ENCODE assay signal across 8 mouse cellular contexts in genomic region chr9:83956632-83957314, GRCm38 (mm10). TPM values are rescaled to one million over a fixed set of nuclear protein-coding genes. Genes with fewer than 3 reads are reported as not detected.
DNase-seq lines count a peak whose midpoint lies in the region; ATAC-seq and TF ChIP-seq lines count a peak whose summit lies in the region.

No protein-coding gene starts in this region.

- WGBS in forebrain, embryonic 12.5 days = 58% methylated on average over 15 of the region's 15 CpGs
- WGBS in heart, postnatal 0 days = 46% methylated on average over 15 of the region's 15 CpGs
- WGBS in liver, embryonic 14.5 days (ENCODE audit: insufficient replicate concordance) = 39% methylated on average over 15 of the region's 15 CpGs
- 61% methylated on average over 15 of the region's 15 CpGs for WGBS in neural tube, embryonic 11.5 days
- 52% methylated on average over 15 of the region's 15 CpGs for WGBS in stomach, embryonic 15.5 days

- H3K4me3 ChIP-seq in CH12.LX (replicated peaks in 1 of 3; ENCODE audit: low read depth in 2 of 3, low read length in 2 of 3, poor library complexity in 1 of 3) = no peak overlapping the region
- no peak overlapping the region for H3K4me3 ChIP-seq in forebrain, embryonic 12.5 days (replicated peaks)
- no peak overlapping the region for H3K4me3 ChIP-seq in heart, postnatal 0 days (ENCODE audit: low read depth, low read length)
- H3K4me3 ChIP-seq in liver, embryonic 14.5 days (ENCODE audit: insufficient read depth in 1 of 2, low read depth in 2 of 2, low read length in 2 of 2) = no peak overlapping the region
- H3K4me3 ChIP-seq in neural tube, embryonic 11.5 days (ENCODE audit: low read depth, low read length) = no peak overlapping the region
- no peak overlapping the region for H3K4me3 ChIP-seq in stomach, embryonic 15.5 days (replicated peaks)

- dilution Hi-C loops in CH12.LX (cut with MboI; ENCODE audit: extremely low pct_ligation_motif_present, extremely low pct_unique_long_range_greater_than_20kb, low sequenced_read_pairs) = no loop called here

- peak; percentile 77 for DNase-seq in CH12.LX (ENCODE audit: extremely low read depth)
- DNase-seq in c-Kit-positive CD71-positive TER-119-negative erythroid progenitor cells, embryonic 14.5 days (ENCODE audit: low read depth) = peak; percentile 53
- DNase-seq in heart, postnatal 0 days (ENCODE audit: low spot score) = peak; percentile 61
- peak; percentile 78 to 90 for DNase-seq in kidney, postnatal 25 days
- peak; percentile 28 to 38 (median 37) for DNase-seq in liver, embryonic 14.5 days (ENCODE audit: low read depth in 3 of 3, low spot score in 3 of 3)
- peak; percentile 83 for DNase-seq in neural tube, embryonic 11.5 days (ENCODE audit: low spot score)

- peaks cover 8 to 29% of the 10 kb centered on the region in 2 experiments for H3K36me3 ChIP-seq in CH12.LX (replicated peaks in 1 of 2; ENCODE audit: control insufficient read depth in 1 of 2, insufficient read depth in 1 of 2, low read length in 1 of 2)
- no peaks in the 10 kb centered on the region for H3K36me3 ChIP-seq in forebrain, embryonic 12.5 days (replicated peaks)
- peaks cover 13% of the 10 kb centered on the region; the same call in 1 of the 2 replicates for H3K36me3 ChIP-seq in heart, postnatal 0 days (replicated peaks; ENCODE audit: control insufficient read depth, insufficient read depth, low read length)
- no peaks in the 10 kb centered on the region for H3K36me3 ChIP-seq in liver, embryonic 14.5 days (replicated peaks; ENCODE audit: control insufficient read depth, insufficient read depth, low read depth)
- no peaks in the 10 kb centered on the region for H3K36me3 ChIP-seq in neural tube, embryonic 11.5 days (ENCODE audit: control insufficient read depth, insufficient read depth, low read length)
- no peaks in the 10 kb centered on the region for H3K36me3 ChIP-seq in stomach, embryonic 15.5 days

- TF ChIP-seq EP300 in CH12.LX (IDR thresholded peaks at IDR 0.05; ENCODE audit: low read length) = no peak
- no peak for TF ChIP-seq EP300 in heart, postnatal 0 days (IDR thresholded peaks at IDR 0.05; ENCODE audit: low read depth)
- no peak for TF ChIP-seq EP300 in liver, embryonic 14.5 days (IDR thresholded peaks at IDR 0.05; ENCODE audit: low read depth)

- H3K4me2 ChIP-seq in CH12.LX (ENCODE audit: insufficient read depth, low read depth, poor library complexity, severe bottlenecking) = no peak overlapping the region
- no peak overlapping the region for H3K4me2 ChIP-seq in forebrain, embryonic 12.5 days
- no peak overlapping the region for H3K4me2 ChIP-seq in heart, postnatal 0 days (ENCODE audit: low read depth, low read length)
- no peak overlapping the region for H3K4me2 ChIP-seq in liver, embryonic 14.5 days (ENCODE audit: low read depth)
- no peak overlapping the region for H3K4me2 ChIP-seq in neural tube, embryonic 11.5 days (ENCODE audit: low read depth)
- no peak overlapping the region for H3K4me2 ChIP-seq in stomach, embryonic 15.5 days

- no peaks in the 10 kb centered on the region for H3K27me3 ChIP-seq in CH12.LX (replicated peaks)
- no peaks in the 10 kb centered on the region for H3K27me3 ChIP-seq in forebrain, embryonic 12.5 days
- no peaks in the 10 kb centered on the region for H3K27me3 ChIP-seq in heart, postnatal 0 days (ENCODE audit: control insufficient read depth, insufficient read depth, low read length)
- no peaks in the 10 kb centered on the region for H3K27me3 ChIP-seq in liver, embryonic 14.5 days (ENCODE audit: control insufficient read depth, insufficient read depth, low read length)
- H3K27me3 ChIP-seq in neural tube, embryonic 11.5 days (ENCODE audit: control insufficient read depth, insufficient read depth, low read length) = no peaks in the 10 kb centered on the region
- H3K27me3 ChIP-seq in stomach, embryonic 15.5 days (replicated peaks) = no peaks in the 10 kb centered on the region

- H3K4me1 ChIP-seq in CH12.LX (ENCODE audit: control insufficient read depth in 1 of 2, insufficient read depth in 2 of 2) = peaks cover 0 to 4% of the 10 kb centered on the region in 2 experiments; a peak in 1 of 4 replicates
- no peaks in the 10 kb centered on the region for H3K4me1 ChIP-seq in forebrain, embryonic 12.5 days
- no peaks in the 10 kb centered on the region for H3K4me1 ChIP-seq in heart, postnatal 0 days (ENCODE audit: control insufficient read depth, insufficient read depth)
- H3K4me1 ChIP-seq in liver, embryonic 14.5 days (replicated peaks; ENCODE audit: control insufficient read depth in 2 of 2, insufficient read depth in 2 of 2, low read length in 1 of 2) = no peaks in the 10 kb centered on the region
- H3K4me1 ChIP-seq in neural tube, embryonic 11.5 days (ENCODE audit: control insufficient read depth, insufficient read depth, low read length) = no peaks in the 10 kb centered on the region
- no peaks in the 10 kb centered on the region for H3K4me1 ChIP-seq in stomach, embryonic 15.5 days

- no peak overlapping the region for H3K9ac ChIP-seq in CH12.LX (ENCODE audit: insufficient read depth, low read depth)
- no peak overlapping the region for H3K9ac ChIP-seq in forebrain, embryonic 12.5 days
- no peak overlapping the region for H3K9ac ChIP-seq in heart, postnatal 0 days (replicated peaks; ENCODE audit: low read depth, low read length)
- no peak overlapping the region for H3K9ac ChIP-seq in liver, embryonic 14.5 days (replicated peaks)
- no peak overlapping the region for H3K9ac ChIP-seq in neural tube, embryonic 11.5 days (ENCODE audit: low read length)
- H3K9ac ChIP-seq in stomach, embryonic 15.5 days = no peak overlapping the region

- no peak for TF ChIP-seq POLR2A in CH12.LX (IDR thresholded peaks at IDR 0.05; ENCODE audit: low read depth, low read length)

- no peaks in the 10 kb centered on the region for H3K79me2 ChIP-seq in CH12.LX (replicated peaks; ENCODE audit: control insufficient read depth, extremely low read depth, insufficient read depth, poor library complexity, severe bottlenecking)

- no peaks in the 10 kb centered on the region for H3K9me3 ChIP-seq in CH12.LX (replicated peaks; ENCODE audit: low read length)
- no peaks in the 10 kb centered on the region for H3K9me3 ChIP-seq in forebrain, embryonic 12.5 days
- H3K9me3 ChIP-seq in heart, postnatal 0 days (replicated peaks; ENCODE audit: control insufficient read depth, low read length) = no peaks in the 10 kb centered on the region
- H3K9me3 ChIP-seq in liver, embryonic 14.5 days (ENCODE audit: control insufficient read depth, low read length) = no peaks in the 10 kb centered on the region
- no peaks in the 10 kb centered on the region for H3K9me3 ChIP-seq in neural tube, embryonic 11.5 days (ENCODE audit: control insufficient read depth, low read length)
- no peaks in the 10 kb centered on the region for H3K9me3 ChIP-seq in stomach, embryonic 15.5 days

- TF ChIP-seq RAD21 in CH12.LX (IDR thresholded peaks at IDR 0.05; ENCODE audit: low read depth, low read length) = peak; percentile 87

- in situ Hi-C loops in CH12.LX (cut with MboI; ENCODE audit: low pct_ligation_motif_present, low pct_unique_long_range_greater_than_20kb, low sequenced_read_pairs) = loop anchor here (25.0 kb wide), 1 partner anchor 1381 kb away; the partner anchor contains the start of gene Tent5a

- TF ChIP-seq CTCF in CH12.LX (conservative IDR thresholded peaks at IDR 0.05 in 1 of 2, IDR thresholded peaks at IDR 0.05 in 1 of 2; ENCODE audit: low read depth in 2 of 2, low read length in 2 of 2) = peak; percentile 77 to 85
- peak; percentile 95 for TF ChIP-seq CTCF in heart, postnatal 0 days (IDR thresholded peaks at IDR 0.05; ENCODE audit: low read depth)
- peak; percentile 86 for TF ChIP-seq CTCF in liver, embryonic 14.5 days (IDR thresholded peaks at IDR 0.05; ENCODE audit: low read depth)

- H3K27ac ChIP-seq in CH12.LX (ENCODE audit: insufficient read depth, low read depth) = no peak overlapping the region
- H3K27ac ChIP-seq in forebrain, embryonic 12.5 days = no peak overlapping the region
- no peak overlapping the region for H3K27ac ChIP-seq in heart, postnatal 0 days (ENCODE audit: low read depth)
- H3K27ac ChIP-seq in liver, embryonic 14.5 days = no peak overlapping the region
- no peak overlapping the region for H3K27ac ChIP-seq in neural tube, embryonic 11.5 days (ENCODE audit: low read depth, low read length)
- H3K27ac ChIP-seq in stomach, embryonic 15.5 days = no peak overlapping the region

- peak; percentile 91 for ATAC-seq in forebrain, embryonic 12.5 days (ENCODE audit: low FRiP score)
- peak; percentile 75 for ATAC-seq in heart, postnatal 0 days (ENCODE audit: insufficient read depth, low read depth)
- peak; percentile 53; the same call in 1 of the 2 replicates for ATAC-seq in liver, embryonic 14.5 days (ENCODE audit: insufficient read depth)
- peak; percentile 85 for ATAC-seq in neural tube, embryonic 11.5 days (ENCODE audit: insufficient read depth, low FRiP score, low TSS enrichment)
- ATAC-seq in stomach, embryonic 15.5 days (ENCODE audit: insufficient read depth, low FRiP score, low read depth) = peak; percentile 63; the same call in 1 of the 2 replicates

TF ChIP-seq in CH12.LX, 34 proteins besides CTCF, POLR2A, EP300 and RAD21 (continues in another document):
- no peak for TF ChIP-seq E2F4 (IDR thresholded peaks at IDR 0.05; ENCODE audit: insufficient replicate concordance, low read depth, low read length)
- TF ChIP-seq MAX (IDR thresholded peaks at IDR 0.05; ENCODE audit: low read length) = 0 out of 2 replicates have a peak, but pooled peaks have one; percentile 29
- no peak for TF ChIP-seq USF1 (IDR thresholded peaks at IDR 0.05; ENCODE audit: low read depth, low read length)
- TF ChIP-seq ZNF384 (IDR thresholded peaks at IDR 0.05; ENCODE audit: low read depth, low read length) = peak; percentile 79
- TF ChIP-seq ETS1 (conservative IDR thresholded peaks at IDR 0.05; ENCODE audit: low read depth, low read length) = no peak
- TF ChIP-seq BHLHE40 (IDR thresholded peaks at IDR 0.05; ENCODE audit: low read depth, low read length) = no peak
- peak; percentile 68 for TF ChIP-seq ELF1 (IDR thresholded peaks at IDR 0.05; ENCODE audit: low read depth, low read length)
- peak; percentile 49; the same call in 1 of the 2 replicates for TF ChIP-seq SIN3A (IDR thresholded peaks at IDR 0.05; ENCODE audit: low read length)
- no peak for TF ChIP-seq ZC3H11A (IDR thresholded peaks at IDR 0.05; ENCODE audit: low read depth, low read length)

RNA-seq across cellular contexts. Expression of gene Bckdhb, which starts 31.8 kb away (rescaled TPM):
- total RNA-seq in CH12.LX (2012; rRNA removed) (10.6 and 11.9 TPM in 2 replicates), CH12.LX (2014; rRNA removed) (12.0 and 26.4 TPM in 2 replicates)
- 14.0 and 20.3 TPM in 2 replicates for polyA plus RNA-seq in CH12.LX (2012; ENCODE audit: insufficient read length, low read depth)
- 42.2 and 49.1 TPM in 2 replicates for polyA plus RNA-seq in forebrain, embryonic 12.5 days (2016; fragmentation: Nextera tagmentation; extraction: Ambion mirVana)
- 40.5 and 59.9 TPM in 2 replicates for total RNA-seq in heart, postnatal 0 days (2014; rRNA removed; ENCODE audit: low replicate concordance)
- 86.6 and 89.5 TPM in 2 replicates for polyA plus RNA-seq in heart, postnatal 0 days (2015; fragmentation: Nextera tagmentation; extraction: Ambion mirVana)
- 8.2 and 14.1 TPM in 2 replicates for polyA plus RNA-seq in liver, embryonic 14.5 days (2012; rRNA removed)
- polyA plus RNA-seq in liver, embryonic 14.5 days (2014; fragmentation: Nextera tagmentation; extraction: Ambion mirVana) = 23.1 and 24.1 TPM in 2 replicates
- 49.8 and 54.8 TPM in 2 replicates for polyA plus RNA-seq in neural tube, embryonic 11.5 days (2014; fragmentation: Nextera tagmentation; extraction: Ambion mirVana)
- 51.4 and 51.5 TPM in 2 replicates for polyA plus RNA-seq in stomach, embryonic 15.5 days (2015; fragmentation: Nextera tagmentation; extraction: Ambion mirVana)
